Mouse (Mus musculus): ENCODE measurements around the gene Scarb1. TPM values are rescaled to one million over a fixed set of nuclear protein-coding genes. Genes with fewer than 3 reads are reported as not detected.

Scarb1 gene
- polyA plus RNA-seq, 1 experiment = 188 TPM

DNA sequence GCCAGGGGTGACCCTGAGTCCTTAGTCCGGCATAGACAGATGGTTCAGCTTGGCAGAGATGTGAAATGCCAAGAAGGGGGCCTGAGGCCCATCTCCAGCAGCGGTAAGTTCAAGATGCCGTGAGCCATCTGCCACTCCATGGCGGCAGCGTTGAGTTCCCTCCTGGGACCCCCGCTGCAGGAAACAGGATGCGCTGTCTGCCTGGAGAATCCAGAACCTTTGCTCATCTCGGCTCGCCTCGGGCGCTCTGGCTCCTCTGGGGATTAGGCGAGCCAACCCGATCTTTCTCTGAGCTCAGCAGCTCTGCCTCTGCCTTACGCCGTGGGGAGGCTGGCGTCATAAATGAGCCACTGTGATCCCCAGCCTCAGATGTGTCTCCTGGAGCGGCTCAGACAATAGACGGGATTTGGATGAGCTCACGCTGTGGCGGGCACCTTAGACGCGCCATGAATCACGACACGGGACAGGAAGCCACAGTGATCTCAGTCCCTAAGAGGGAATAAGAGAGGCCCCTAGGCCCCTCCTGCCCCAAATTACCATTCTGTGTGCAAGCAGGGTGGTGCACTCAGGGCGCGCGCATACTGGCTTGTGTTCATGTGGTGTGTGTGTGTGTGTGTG is 95.3 kb downstream of the Scarb1 start:
- Histone ChIP-seq H3K27me3 (ENCODE audit: control insufficient read depth, insufficient read depth, low read length) (no peaks in the 10 kb centered on the region), H3K36me3 (ENCODE audit: control insufficient read depth, insufficient read depth, low read length) (no peaks in the 10 kb centered on the region), H3K27ac (ENCODE audit: control insufficient read depth, insufficient read depth, low read depth, low read length) (peak overlapping the region; percentile 50; the same call in 1 of the 2 replicates), H3K4me3 (ENCODE audit: control insufficient read depth, low read depth, low read length) (peak overlapping the region; percentile 84), H3K4me1 (ENCODE audit: control insufficient read depth, insufficient read depth, low read length) (peaks cover 4% of the 10 kb centered on the region)
- TF ChIP-seq CTCF (IDR thresholded peaks at IDR 0.05; ENCODE audit: control insufficient read depth, insufficient read depth, insufficient replicate concordance, low read depth, low read length) = no peak
- peak; percentile 43; the same call in 1 of the 2 replicates for TF ChIP-seq POLR2A (IDR thresholded peaks at IDR 0.05; ENCODE audit: control insufficient read depth, low read depth, low read length)

DNA sequence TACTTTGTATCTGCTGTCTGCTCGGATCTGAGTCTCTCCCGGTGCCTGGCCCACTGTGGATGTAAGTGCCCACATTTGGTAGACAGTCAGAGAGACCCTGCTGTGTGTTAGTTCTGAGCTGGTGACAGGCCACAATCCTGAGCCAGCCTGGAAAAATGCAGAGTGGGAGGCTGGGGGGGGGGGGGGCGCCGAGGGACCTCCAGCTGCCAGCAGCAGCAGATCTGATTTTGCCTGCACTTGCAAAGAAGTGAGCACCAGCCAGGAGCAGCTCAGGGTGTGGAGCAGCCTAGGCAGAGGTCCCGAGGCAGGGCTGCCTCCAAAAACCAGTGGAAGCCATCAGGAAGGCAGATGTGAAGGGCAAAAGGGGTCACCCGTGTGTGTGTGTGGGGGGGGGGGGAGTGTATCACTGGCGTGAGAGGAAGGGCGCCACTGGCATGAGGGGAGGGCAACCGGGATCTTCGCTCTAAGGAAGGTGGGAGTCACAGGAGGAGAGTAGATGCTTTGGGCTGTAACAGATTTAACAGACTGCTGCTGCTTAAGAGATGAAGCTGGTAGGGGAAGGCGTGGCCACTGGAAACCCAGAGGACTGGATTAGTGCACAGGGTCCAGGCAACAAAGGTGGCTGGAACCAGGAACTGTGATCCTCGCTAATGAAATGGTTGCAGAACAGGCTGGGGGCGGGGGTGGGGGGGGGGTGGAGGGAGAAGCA is 95.9 kb downstream of the Scarb1 start:
- peak overlapping the region; percentile 84 for H3K4me3 ChIP-seq (ENCODE audit: control insufficient read depth, low read depth, low read length)
- no peak; the same call in 1 of the 2 replicates for TF ChIP-seq POLR2A (IDR thresholded peaks at IDR 0.05; ENCODE audit: control insufficient read depth, low read depth, low read length)
- no peak for TF ChIP-seq CTCF (IDR thresholded peaks at IDR 0.05; ENCODE audit: control insufficient read depth, insufficient read depth, insufficient replicate concordance, low read depth, low read length)
- no peaks in the 10 kb centered on the region for H3K27me3 ChIP-seq (ENCODE audit: control insufficient read depth, insufficient read depth, low read length)
- H3K4me1 ChIP-seq (ENCODE audit: control insufficient read depth, insufficient read depth, low read length) = peaks cover 4% of the 10 kb centered on the region
- no peaks in the 10 kb centered on the region for H3K36me3 ChIP-seq (ENCODE audit: control insufficient read depth, insufficient read depth, low read length)
- no peak overlapping the region for H3K27ac ChIP-seq (ENCODE audit: control insufficient read depth, insufficient read depth, low read depth, low read length)

- Histone ChIP-seq H3K36me3 (ENCODE audit: control insufficient read depth, insufficient read depth, low read length) (no peaks in the 10 kb centered on the region), H3K27ac (ENCODE audit: control insufficient read depth, insufficient read depth, low read depth, low read length) (no peak overlapping the region), H3K4me1 (ENCODE audit: control insufficient read depth, insufficient read depth, low read length) (peaks cover 4% of the 10 kb centered on the region), H3K27me3 (ENCODE audit: control insufficient read depth, insufficient read depth, low read length) (no peaks in the 10 kb centered on the region), H3K4me3 (ENCODE audit: control insufficient read depth, low read depth, low read length) (peak overlapping the region; percentile 15; the same call in 1 of the 2 replicates)
- TF ChIP-seq POLR2A (IDR thresholded peaks at IDR 0.05; ENCODE audit: control insufficient read depth, low read depth, low read length) = no peak
- no peak for TF ChIP-seq CTCF (IDR thresholded peaks at IDR 0.05; ENCODE audit: control insufficient read depth, insufficient read depth, insufficient replicate concordance, low read depth, low read length)
These were observed 97.0 kb downstream of the Scarb1 start for GRCm38 (mm10) chr5:125243928-125244327.

GRCm38 (mm10) chr5:125242111-125242510 is 98.8 kb downstream of the Scarb1 start:
- Histone ChIP-seq H3K4me3 (ENCODE audit: control insufficient read depth, low read depth, low read length) (no peak overlapping the region), H3K36me3 (ENCODE audit: control insufficient read depth, insufficient read depth, low read length) (no peaks in the 10 kb centered on the region), H3K27ac (ENCODE audit: control insufficient read depth, insufficient read depth, low read depth, low read length) (no peak overlapping the region), H3K27me3 (ENCODE audit: control insufficient read depth, insufficient read depth, low read length) (no peaks in the 10 kb centered on the region), H3K4me1 (ENCODE audit: control insufficient read depth, insufficient read depth, low read length) (peaks cover 4% of the 10 kb centered on the region; the same call in 1 of the 2 replicates)
- TF ChIP-seq POLR2A (IDR thresholded peaks at IDR 0.05; ENCODE audit: control insufficient read depth, low read depth, low read length) (no peak), CTCF (IDR thresholded peaks at IDR 0.05; ENCODE audit: control insufficient read depth, insufficient read depth, insufficient replicate concordance, low read depth, low read length) (no peak)

DNA sequence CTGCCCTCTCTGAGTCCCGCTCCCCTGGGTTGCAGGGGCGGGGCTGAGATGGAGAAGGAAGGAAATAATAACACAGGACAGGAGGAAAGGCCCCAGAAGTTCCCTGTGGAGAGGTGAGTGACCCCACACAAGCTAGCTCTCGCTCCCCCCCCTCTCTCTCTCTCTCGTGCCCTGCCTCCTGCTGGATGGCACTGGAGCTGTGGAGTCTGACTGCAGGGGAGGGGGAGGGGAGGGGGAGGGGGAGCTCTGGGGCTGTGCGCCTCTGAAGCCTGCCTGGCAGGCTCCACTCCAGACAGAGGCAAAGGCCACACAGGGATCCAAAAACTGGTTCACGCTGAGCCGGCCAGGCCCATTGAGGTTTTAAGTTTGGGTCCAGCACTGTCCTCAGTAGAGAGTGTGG is 99.3 kb downstream of the Scarb1 start:
- TF ChIP-seq POLR2A (IDR thresholded peaks at IDR 0.05; ENCODE audit: control insufficient read depth, low read depth, low read length) (no peak), CTCF (IDR thresholded peaks at IDR 0.05; ENCODE audit: control insufficient read depth, insufficient read depth, insufficient replicate concordance, low read depth, low read length) (no peak)
- Histone ChIP-seq H3K36me3 (ENCODE audit: control insufficient read depth, insufficient read depth, low read length) (no peaks in the 10 kb centered on the region), H3K27me3 (ENCODE audit: control insufficient read depth, insufficient read depth, low read length) (no peaks in the 10 kb centered on the region), H3K4me3 (ENCODE audit: control insufficient read depth, low read depth, low read length) (no peak overlapping the region), H3K4me1 (ENCODE audit: control insufficient read depth, insufficient read depth, low read length) (peaks cover 4% of the 10 kb centered on the region; the same call in 1 of the 2 replicates), H3K27ac (ENCODE audit: control insufficient read depth, insufficient read depth, low read depth, low read length) (no peak overlapping the region)

DNA sequence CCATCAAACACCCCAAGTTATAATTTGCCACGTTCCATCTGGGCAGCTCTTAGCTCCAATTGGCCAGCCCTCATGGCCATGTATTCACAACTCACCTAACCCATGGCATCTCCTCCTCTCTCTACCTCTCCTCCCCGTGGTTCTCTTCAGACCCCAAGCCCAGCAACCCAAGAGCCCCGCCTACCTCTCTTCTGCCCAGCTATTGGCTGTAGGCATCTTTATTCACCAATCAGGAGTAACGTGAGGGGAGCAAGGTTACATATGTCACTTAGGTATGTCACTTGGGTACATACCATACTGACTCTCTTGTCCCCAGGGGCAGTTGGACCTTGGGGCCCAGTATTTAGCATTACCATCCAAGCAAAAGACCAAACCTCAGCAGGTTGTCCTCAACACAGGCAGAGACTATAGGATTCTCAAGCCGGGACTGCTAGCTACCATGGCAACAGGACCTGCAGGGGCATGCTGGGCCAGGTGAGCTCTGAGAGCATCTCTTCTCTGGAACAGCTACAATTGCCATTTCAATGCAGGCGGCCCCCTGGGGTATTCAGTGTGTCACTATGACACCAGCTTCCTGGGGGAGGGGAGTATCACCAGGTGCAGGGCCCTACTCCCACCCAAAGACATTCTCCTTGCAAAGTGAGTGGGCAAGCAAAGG is 100.6 kb downstream of the Scarb1 start:
- no peaks in the 10 kb centered on the region for H3K36me3 ChIP-seq (ENCODE audit: control insufficient read depth, insufficient read depth, low read length)
- H3K4me3 ChIP-seq (ENCODE audit: control insufficient read depth, low read depth, low read length) = no peak overlapping the region
- H3K4me1 ChIP-seq (ENCODE audit: control insufficient read depth, insufficient read depth, low read length) = no peaks in the 10 kb centered on the region; the same call in 1 of the 2 replicates
- no peak for TF ChIP-seq POLR2A (IDR thresholded peaks at IDR 0.05; ENCODE audit: control insufficient read depth, low read depth, low read length)
- no peak for TF ChIP-seq CTCF (IDR thresholded peaks at IDR 0.05; ENCODE audit: control insufficient read depth, insufficient read depth, insufficient replicate concordance, low read depth, low read length)
- H3K27ac ChIP-seq (ENCODE audit: control insufficient read depth, insufficient read depth, low read depth, low read length) = no peak overlapping the region
- H3K27me3 ChIP-seq (ENCODE audit: control insufficient read depth, insufficient read depth, low read length) = no peaks in the 10 kb centered on the region

DNA sequence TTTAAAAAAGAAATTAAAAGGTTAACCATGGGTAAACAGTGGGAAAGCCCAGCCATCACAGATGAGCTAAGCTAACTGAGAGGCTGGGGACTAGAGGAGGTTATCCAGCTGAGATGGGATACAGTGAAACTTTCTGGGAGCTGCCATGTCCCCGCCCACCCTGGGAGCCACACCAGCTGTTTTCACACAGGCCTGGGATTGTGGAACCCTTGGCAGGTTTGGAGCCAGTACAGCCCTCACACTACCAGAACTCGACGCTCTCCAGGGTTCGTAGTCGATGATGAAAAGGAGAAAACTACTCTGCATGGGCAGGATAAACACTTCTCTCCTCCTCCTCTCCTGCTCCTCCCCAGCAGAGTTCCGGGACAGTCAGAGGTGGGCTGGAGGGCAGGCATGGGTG is 105.0 kb downstream of the Scarb1 start:
- no peak overlapping the region for H3K27ac ChIP-seq (ENCODE audit: control insufficient read depth, insufficient read depth, low read depth, low read length)
- no peak overlapping the region for H3K4me3 ChIP-seq (ENCODE audit: control insufficient read depth, low read depth, low read length)
- no peaks in the 10 kb centered on the region for H3K36me3 ChIP-seq (ENCODE audit: control insufficient read depth, insufficient read depth, low read length)
- no peak for TF ChIP-seq CTCF (IDR thresholded peaks at IDR 0.05; ENCODE audit: control insufficient read depth, insufficient read depth, insufficient replicate concordance, low read depth, low read length)
- no peak for TF ChIP-seq POLR2A (IDR thresholded peaks at IDR 0.05; ENCODE audit: control insufficient read depth, low read depth, low read length)
- no peaks in the 10 kb centered on the region for H3K27me3 ChIP-seq (ENCODE audit: control insufficient read depth, insufficient read depth, low read length)
- no peaks in the 10 kb centered on the region; the same call in 1 of the 2 replicates for H3K4me1 ChIP-seq (ENCODE audit: control insufficient read depth, insufficient read depth, low read length)
